Mouse (Mus musculus) midbrain, embryonic 13.5 days (tissue): ENCODE measurements around the gene Lrrk1. TPM values are rescaled to one million over a fixed set of nuclear protein-coding genes. Genes with fewer than 3 reads are reported as not detected.

Experiments used
- ATAC-seq: fragments of 200-750 bp; cut with Nextera tagmentation; 2 replicates; pipeline ENCODE4 v1.8.0; 2017; ENCODE audit warnings: mild to moderate bottlenecking, moderate TSS enrichment, moderate library complexity
- H3K27ac ChIP-seq: fragments of 300-500 bp; sonication (generic); 2 replicates; pipeline ENCODE4 v1.5.1; 2015; ENCODE audit warnings: inconsistent platforms, mild to moderate bottlenecking, moderate library complexity
- H3K27me3 ChIP-seq: fragments of 300-500 bp; sonication (generic); 2 replicates; pipeline ENCODE4 v1.6.1; 2015; ENCODE audit warnings: mild to moderate bottlenecking, inconsistent platforms
- H3K36me3 ChIP-seq: fragments of 300-500 bp; sonication (generic); 2 replicates; pipeline ENCODE4 v1.6.1; 2015; ENCODE audit warnings: mild to moderate bottlenecking, inconsistent platforms
- H3K4me1 ChIP-seq: fragments of 300-500 bp; sonication (generic); replicated peaks from 2 replicates; pipeline ENCODE4 v1.6.1; 2015; ENCODE audit warnings: inconsistent platforms
- H3K4me2 ChIP-seq: fragments of 300-500 bp; sonication (generic); replicated peaks from 2 replicates; pipeline ENCODE4 v1.6.1; 2015; ENCODE audit warnings: moderate library complexity, mild to moderate bottlenecking, inconsistent platforms
- H3K4me3 ChIP-seq: fragments of 300-500 bp; sonication (generic); replicated peaks from 2 replicates; pipeline ENCODE4 v1.5.1; 2015; ENCODE audit warnings: mild to moderate bottlenecking, inconsistent platforms
- H3K9ac ChIP-seq: fragments of 300-500 bp; sonication (generic); replicated peaks from 2 replicates; pipeline ENCODE4 v1.6.1; 2015; ENCODE audit warnings: mild to moderate bottlenecking, inconsistent platforms
- H3K9me3 ChIP-seq: fragments of 300-500 bp; sonication (generic); 2 replicates; pipeline ENCODE4 v1.6.1; 2016; ENCODE audit warnings: mild to moderate bottlenecking, inconsistent platforms
- WGBS: fragments of 180-500 bp; shearing (Covaris S2); methylation state at CpG from one replicate; pipeline ENCODE4 v1.1.7; 2015; 5-methylcytosine and 5-hydroxymethylcytosine counted together
- polyA plus RNA-seq: library from polyadenylated mRNA; unstranded; fragments of >200 nt; fragmentation: Nextera tagmentation; extraction: Ambion mirVana; gene quantifications from 2 replicates; pipeline ENCODE4 v1.2.1, GENCODE M21; 2015

The Lrrk1 gene
- polyA plus RNA-seq, 1 experiment from 2014 or later: 2.9 TPM

DNA sequence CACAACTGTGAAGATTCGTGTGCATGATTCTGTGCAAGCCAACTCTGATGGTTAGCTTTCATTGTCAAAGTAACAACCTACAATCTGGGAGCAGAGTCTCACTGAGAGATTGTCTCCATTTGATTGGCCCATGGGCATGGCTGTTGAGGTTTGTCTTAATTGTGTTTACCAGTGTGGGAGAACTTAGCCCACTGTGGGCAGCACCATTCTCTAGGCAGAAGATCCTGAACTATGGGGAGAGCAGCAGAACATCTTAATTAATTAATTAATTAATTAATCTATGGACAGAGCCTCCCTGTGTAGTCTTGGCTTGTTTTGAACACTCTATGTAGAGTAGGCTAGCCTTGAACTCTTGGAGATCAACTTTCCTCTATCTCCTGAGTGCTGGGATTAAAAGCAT is 164.4 kb downstream of the Lrrk1 start:
- ATAC-seq: no peak
- no peak overlapping the region for H3K9ac ChIP-seq
- no peak overlapping the region for H3K4me3 ChIP-seq
- WGBS: 93% methylated on average over 1 of the region's 1 CpGs
- H3K27ac ChIP-seq: no peak overlapping the region
- no peak overlapping the region for H3K4me2 ChIP-seq
- no peaks in the 10 kb centered on the region for H3K36me3 ChIP-seq
- peaks cover 5% of the 10 kb centered on the region; the same call in 1 of the 2 replicates for H3K4me1 ChIP-seq
- no peaks in the 10 kb centered on the region; the same call in 1 of the 2 replicates for H3K27me3 ChIP-seq
- 0 out of 2 replicates have a peak, but pooled peaks cover 4% of the 10 kb centered on the region for H3K9me3 ChIP-seq

DNA sequence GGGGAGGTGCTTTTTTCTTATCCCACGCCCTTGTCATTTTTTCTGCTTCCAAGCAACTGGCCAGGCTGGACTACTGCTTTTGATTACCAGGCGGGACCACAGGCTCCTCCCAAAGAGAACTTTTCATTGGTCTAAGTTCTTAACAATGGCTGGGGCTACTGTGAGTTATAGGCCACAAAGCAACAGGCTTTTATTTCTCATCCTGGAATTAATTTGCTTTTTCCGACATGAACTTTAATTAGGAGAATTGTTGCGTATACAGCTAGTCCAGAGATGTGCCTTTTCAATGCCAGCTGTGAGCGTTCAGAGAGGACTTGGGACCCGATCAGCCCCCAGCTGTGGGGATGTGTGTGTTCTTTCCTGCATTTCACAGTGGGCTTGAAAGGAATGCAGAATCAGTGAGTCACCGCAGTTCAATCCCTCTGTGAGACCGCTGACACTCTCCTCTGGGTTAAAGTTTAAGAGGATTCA is 165.5 kb downstream of the Lrrk1 start:
- H3K4me2 ChIP-seq: no peak overlapping the region
- no peaks in the 10 kb centered on the region for H3K27me3 ChIP-seq
- H3K4me1 ChIP-seq: peaks cover 15% of the 10 kb centered on the region
- H3K4me3 ChIP-seq: no peak overlapping the region
- H3K9me3 ChIP-seq: 0 out of 2 replicates have a peak, but pooled peaks cover 4% of the 10 kb centered on the region
- no peaks in the 10 kb centered on the region for H3K36me3 ChIP-seq
- H3K27ac ChIP-seq: no peak overlapping the region
- H3K9ac ChIP-seq: no peak overlapping the region
- ATAC-seq: no peak
- 17% methylated on average over 8 of the region's 8 CpGs for WGBS

DNA sequence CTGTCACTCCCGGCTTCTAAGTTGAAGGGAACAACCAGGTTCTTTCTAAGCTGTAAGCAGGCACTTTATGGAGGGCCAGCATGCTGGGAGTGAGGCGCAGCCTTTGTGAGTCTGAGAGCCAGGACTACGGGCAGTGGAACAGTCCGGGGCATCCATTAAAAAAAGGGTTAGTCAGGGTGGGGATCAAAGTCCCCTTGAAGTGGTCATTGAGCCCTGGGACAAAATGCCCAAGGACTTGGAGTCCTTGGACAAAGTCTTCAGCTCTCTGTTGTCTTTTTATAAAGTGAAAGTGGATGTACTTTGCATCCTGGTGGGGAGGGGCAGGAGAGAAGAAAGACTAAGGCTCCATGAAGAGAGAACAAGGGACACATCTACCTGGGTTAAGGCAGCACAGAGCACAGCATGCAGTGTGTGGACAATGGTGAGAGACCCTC is 168.3 kb downstream of the Lrrk1 start:
- Histone ChIP-seq H3K4me3 (no peak overlapping the region), H3K9me3 (0 out of 2 replicates have a peak, but pooled peaks cover 4% of the 10 kb centered on the region), H3K9ac (no peak overlapping the region), H3K27ac (no peak overlapping the region), H3K27me3 (no peaks in the 10 kb centered on the region), H3K36me3 (no peaks in the 10 kb centered on the region), H3K4me2 (no peak overlapping the region), H3K4me1 (peaks cover 26% of the 10 kb centered on the region)
- 64% methylated on average over 4 of the region's 4 CpGs for WGBS
- no peak for ATAC-seq

DNA sequence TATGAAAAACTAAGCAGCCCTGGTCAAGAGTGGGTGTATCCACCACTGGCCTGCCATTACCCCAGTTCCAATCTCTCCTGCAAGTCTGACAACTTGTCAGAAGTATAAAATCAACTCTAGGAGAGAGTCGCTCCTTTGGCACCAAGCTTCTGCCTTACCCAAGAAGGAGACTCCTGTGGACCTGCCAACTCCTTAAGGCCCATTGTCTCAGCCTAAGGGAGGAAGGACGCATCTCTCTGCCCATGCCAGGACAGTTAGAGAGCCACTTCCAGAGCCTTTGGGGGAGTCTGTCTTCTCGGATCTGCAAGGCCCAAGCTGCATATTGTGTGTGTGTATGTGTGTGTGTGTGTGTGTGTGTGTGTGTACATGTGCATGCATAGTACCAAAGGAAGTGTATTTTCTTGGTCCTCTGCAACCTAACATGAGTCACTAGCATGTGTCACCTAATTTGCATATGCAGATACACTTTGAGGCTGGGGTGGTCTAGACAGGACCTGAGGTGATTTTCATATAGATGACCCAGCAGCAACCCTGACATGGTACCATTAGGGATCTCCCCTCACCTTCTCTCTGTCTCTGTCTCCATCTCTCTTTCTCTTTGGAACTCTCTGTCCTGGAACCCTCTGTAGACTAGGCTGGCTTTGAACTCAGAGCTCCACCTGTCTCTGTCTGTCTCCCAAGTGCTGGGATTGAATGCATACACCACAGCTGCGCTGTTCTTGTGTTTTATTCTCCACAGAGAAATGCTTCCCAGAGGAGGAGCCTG is 168.9 kb downstream of the Lrrk1 start:
- WGBS: 86% methylated on average over 4 of the region's 4 CpGs
- Histone ChIP-seq H3K27ac (no peak overlapping the region), H3K4me3 (no peak overlapping the region), H3K4me1 (peaks cover 26% of the 10 kb centered on the region), H3K9me3 (0 out of 2 replicates have a peak, but pooled peaks cover 4% of the 10 kb centered on the region), H3K27me3 (no peaks in the 10 kb centered on the region), H3K9ac (no peak overlapping the region), H3K4me2 (no peak overlapping the region), H3K36me3 (no peaks in the 10 kb centered on the region)
- 0 out of 2 replicates have a peak, but pooled peaks have one; percentile 9 for ATAC-seq

DNA sequence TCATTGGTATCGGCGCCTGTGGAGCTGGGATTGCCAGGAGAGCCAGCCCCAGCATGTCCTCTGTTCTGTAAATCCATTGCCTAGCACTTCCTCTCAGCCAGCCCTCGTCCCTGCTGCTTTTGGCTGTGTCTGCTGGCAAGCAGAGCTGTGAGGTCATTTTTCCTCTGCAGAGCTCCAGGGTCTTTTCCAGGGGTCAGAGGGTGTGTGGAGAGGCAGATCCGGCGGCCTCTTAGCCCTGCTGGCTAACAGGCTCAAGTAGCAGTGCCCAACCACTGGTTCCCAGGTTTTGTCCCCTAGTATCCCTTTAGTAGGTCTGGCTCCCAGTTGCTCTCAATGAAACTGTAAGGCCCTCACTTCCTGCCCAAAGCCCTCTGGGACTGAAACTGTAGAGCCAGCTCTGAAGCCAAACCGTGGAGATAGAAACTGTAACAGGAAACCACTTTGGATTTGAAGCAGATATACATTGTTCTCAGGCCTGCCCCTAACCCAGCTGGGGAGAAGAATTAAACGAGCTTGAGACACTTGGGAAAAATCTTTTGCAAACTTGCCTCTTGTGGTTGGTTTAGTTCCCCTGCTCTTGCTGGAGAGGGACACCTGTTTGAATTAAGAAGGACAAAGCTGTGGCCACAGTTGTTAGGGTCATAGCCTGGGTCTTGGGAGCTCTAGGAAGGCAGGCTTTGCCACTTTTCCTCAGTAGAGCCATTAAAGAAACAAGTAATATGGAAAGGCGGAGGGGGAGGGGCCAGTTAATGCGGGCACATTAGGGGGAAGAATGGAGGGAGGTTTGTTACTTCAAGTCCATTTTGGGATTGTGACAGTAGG is 169.7 kb downstream of the Lrrk1 start:
- Histone ChIP-seq H3K27me3 (no peaks in the 10 kb centered on the region), H3K4me2 (no peak overlapping the region), H3K9ac (no peak overlapping the region), H3K4me1 (peaks cover 26% of the 10 kb centered on the region), H3K27ac (0 out of 2 replicates have a peak overlapping the region, but pooled peaks have one; percentile 15), H3K36me3 (no peaks in the 10 kb centered on the region), H3K9me3 (no peaks in the 10 kb centered on the region), H3K4me3 (no peak overlapping the region)
- 40% methylated on average over 9 of the region's 9 CpGs for WGBS
- no peak for ATAC-seq

DNA sequence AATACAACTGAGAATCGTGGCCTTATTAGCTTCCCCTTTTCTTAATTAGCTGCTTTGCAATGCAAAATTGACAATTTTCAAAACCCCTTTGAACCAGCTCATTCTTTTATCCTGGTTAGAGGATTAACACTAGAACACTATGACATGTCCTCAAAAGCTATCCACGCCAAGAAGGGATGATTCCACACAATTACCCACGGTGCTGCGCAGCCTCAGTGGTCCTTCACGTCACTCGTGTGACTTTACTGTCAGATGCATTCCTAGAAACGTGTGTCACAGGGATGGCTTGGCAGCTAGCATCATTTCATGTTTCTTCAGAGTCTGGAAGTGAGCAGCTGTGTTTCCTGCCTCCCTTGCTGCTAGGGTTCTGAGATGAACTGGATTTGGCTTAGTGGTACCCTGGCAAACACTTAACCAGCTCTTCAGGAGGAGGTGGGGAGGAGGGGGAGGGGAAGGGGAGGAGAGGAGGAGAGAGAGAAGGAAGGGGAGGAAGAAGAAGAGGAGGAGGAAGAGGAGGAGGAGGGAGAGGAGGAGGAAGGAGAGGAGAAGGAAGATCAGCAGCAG is 170.5 kb downstream of the Lrrk1 start:
- Histone ChIP-seq H3K27ac (0 out of 2 replicates have a peak overlapping the region, but pooled peaks have one; percentile 15), H3K4me1 (peaks cover 23% of the 10 kb centered on the region), H3K9ac (no peak overlapping the region), H3K4me3 (no peak overlapping the region), H3K27me3 (no peaks in the 10 kb centered on the region), H3K9me3 (no peaks in the 10 kb centered on the region), H3K36me3 (no peaks in the 10 kb centered on the region), H3K4me2 (no peak overlapping the region)
- WGBS: 52% methylated on average over 7 of the region's 7 CpGs
- 0 out of 2 replicates have a peak, but pooled peaks have one; percentile 58 for ATAC-seq

DNA sequence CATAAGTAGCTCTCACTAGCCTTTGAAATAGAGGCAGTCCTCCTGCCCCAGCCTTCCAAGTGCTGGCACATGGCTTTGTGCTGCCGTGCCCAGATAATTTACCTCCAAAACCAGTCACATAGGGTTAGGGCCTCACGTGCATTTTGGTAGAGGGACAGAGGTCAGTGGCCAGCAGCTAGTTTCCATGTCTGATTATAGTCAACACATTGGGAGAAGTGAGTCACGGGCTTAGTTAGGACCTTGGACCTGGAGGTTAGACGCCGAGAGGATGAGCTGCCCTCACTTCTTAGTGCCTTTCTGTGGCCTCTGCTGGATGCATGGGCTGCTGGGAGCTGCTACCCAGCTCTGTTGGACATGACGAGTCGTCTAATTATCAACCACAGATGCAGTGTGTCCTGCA is 171.1 kb downstream of the Lrrk1 start:
- Histone ChIP-seq H3K4me3 (no peak overlapping the region), H3K27me3 (no peaks in the 10 kb centered on the region), H3K36me3 (no peaks in the 10 kb centered on the region), H3K9me3 (no peaks in the 10 kb centered on the region), H3K4me1 (peaks cover 21% of the 10 kb centered on the region), H3K27ac (no peak overlapping the region), H3K4me2 (no peak overlapping the region), H3K9ac (no peak overlapping the region)
- 76% methylated on average over 7 of the region's 7 CpGs for WGBS
- ATAC-seq: no peak

DNA sequence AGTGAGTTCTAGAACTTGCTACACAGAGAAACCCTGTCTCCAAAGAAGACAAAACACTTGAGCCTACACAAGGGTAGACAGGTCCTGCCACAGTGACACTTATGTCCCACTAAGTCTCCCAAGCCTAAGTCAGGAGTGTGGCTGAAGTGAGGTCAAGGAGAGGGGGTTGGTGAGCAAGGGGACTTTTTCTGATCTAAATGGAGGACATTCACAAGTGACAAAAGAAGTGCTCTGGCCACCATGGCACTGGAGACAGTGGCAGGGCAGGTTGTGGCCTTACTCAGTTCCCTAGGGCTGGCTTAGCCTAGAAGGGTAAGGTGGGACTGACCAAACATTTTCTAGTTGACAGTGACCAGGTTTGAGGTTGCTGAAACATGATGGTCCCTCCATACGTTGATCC is 172.2 kb downstream of the Lrrk1 start:
- ATAC-seq: no peak
- no peak overlapping the region for H3K27ac ChIP-seq
- no peak overlapping the region for H3K4me2 ChIP-seq
- H3K27me3 ChIP-seq: no peaks in the 10 kb centered on the region
- no peaks in the 10 kb centered on the region for H3K36me3 ChIP-seq
- WGBS: 84% methylated on average over 1 of the region's 1 CpGs
- H3K4me1 ChIP-seq: peaks cover 21% of the 10 kb centered on the region
- no peaks in the 10 kb centered on the region for H3K9me3 ChIP-seq
- no peak overlapping the region for H3K4me3 ChIP-seq
- no peak overlapping the region for H3K9ac ChIP-seq

DNA sequence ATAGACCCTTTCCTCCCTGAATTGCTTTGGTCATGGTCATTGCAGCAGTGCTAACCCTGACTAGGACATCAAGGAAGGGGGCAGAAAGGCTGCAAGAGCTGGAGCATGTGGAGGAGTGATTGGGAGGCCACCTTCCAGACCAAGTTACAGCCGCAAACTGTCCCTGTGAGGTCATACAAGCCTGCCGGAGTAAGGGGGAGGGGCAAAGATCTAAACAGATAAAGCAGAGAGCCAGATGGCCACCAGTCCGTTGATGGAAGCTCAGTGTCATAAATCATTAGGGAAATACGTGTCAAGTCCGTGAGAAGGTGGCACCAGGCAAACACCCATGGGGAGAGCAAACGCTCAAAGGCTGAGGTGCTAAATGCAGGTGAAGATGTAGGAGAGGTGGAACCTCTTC is 173.7 kb downstream of the Lrrk1 start:
- Histone ChIP-seq H3K4me2 (no peak overlapping the region), H3K9ac (no peak overlapping the region), H3K4me3 (no peak overlapping the region), H3K4me1 (peaks cover 21% of the 10 kb centered on the region), H3K27me3 (no peaks in the 10 kb centered on the region), H3K36me3 (no peaks in the 10 kb centered on the region), H3K9me3 (no peaks in the 10 kb centered on the region), H3K27ac (no peak overlapping the region)
- ATAC-seq: no peak
- 87% methylated on average over 6 of the region's 6 CpGs for WGBS

DNA sequence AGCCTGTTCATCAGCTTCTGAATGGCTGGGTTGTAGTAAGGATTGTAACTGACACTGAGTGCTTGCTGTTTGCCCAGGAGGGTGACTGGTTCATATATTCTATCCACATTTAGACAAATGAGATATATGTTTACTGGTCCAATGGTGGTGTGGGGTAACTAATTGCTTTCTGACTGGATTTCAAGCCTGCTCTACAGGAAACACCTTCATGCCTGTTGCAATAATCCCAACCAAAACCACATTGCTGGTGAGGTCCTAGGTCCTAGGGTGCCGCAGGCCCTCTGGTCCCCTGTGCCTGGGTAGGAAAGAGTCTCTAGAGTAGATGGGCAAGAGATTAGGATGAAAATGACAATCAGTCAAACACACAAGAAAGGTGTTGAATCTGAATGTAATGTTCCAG is 175.3 kb downstream of the Lrrk1 start:
- H3K9ac ChIP-seq: no peak overlapping the region

DNA sequence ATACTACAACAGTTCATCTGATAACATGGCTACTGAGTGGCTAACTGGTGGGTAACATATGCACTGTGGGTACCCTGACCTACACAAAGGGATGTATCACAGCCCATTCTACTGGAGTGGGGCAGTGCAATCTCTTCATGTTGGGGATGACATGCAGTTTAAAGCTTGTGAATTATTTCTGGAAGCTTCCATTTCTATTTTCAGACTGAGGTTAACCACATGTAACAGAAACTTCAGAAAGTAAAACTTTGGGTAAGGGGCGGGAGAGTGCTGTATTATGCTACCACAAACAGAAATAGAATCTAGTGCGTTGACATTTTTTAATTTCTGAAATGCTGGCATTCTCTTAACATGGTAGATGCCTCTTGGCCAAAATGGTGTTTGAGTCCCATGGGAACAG is 178.2 kb downstream of the Lrrk1 start:
- Histone ChIP-seq H3K9ac (no peak overlapping the region), H3K27ac (no peak overlapping the region), H3K4me3 (no peak overlapping the region), H3K4me1 (no peaks in the 10 kb centered on the region), H3K9me3 (no peaks in the 10 kb centered on the region), H3K36me3 (no peaks in the 10 kb centered on the region), H3K4me2 (no peak overlapping the region), H3K27me3 (no peaks in the 10 kb centered on the region)
- WGBS: 90% methylated on average over 2 of the region's 2 CpGs
- no peak for ATAC-seq

More for the DNA sequence above, 175.3 kb downstream of the Lrrk1 start:
- H3K36me3 ChIP-seq: no peaks in the 10 kb centered on the region
- no peak overlapping the region for H3K27ac ChIP-seq
- H3K9me3 ChIP-seq: no peaks in the 10 kb centered on the region
- no peak overlapping the region for H3K4me2 ChIP-seq
- ATAC-seq: no peak
- H3K4me1 ChIP-seq: peaks cover 14% of the 10 kb centered on the region
- 86% methylated on average over 1 of the region's 1 CpGs for WGBS
- no peaks in the 10 kb centered on the region for H3K27me3 ChIP-seq
- no peak overlapping the region for H3K4me3 ChIP-seq

DNA sequence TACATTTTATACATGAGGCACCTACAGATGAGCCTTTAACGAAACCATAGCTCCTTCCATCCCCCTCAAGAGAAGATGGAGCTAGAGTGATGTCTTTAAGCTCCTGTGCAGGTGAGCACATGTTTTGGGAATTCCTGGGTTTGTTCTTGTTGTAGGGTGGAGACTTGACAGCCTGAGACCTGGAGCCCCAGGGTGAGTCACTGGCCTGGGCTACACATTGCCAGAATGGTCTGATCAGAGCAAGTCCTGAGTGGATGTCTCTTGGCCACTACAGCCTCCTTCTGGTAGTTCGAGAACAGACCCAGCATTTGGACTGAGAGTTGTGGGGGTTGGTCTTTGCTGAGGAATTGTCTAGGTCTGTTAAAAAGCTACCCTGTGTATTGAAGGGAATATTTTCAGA is 186.5 kb downstream of the Lrrk1 start:
- 84% methylated on average over 2 of the region's 2 CpGs for WGBS
- Histone ChIP-seq H3K9me3 (peaks cover 5% of the 10 kb centered on the region; the same call in 1 of the 2 replicates), H3K36me3 (no peaks in the 10 kb centered on the region), H3K4me1 (0 out of 2 replicates have a peak, but pooled peaks cover 4% of the 10 kb centered on the region), H3K9ac (no peak overlapping the region), H3K4me3 (no peak overlapping the region), H3K4me2 (no peak overlapping the region), H3K27ac (no peak overlapping the region), H3K27me3 (no peaks in the 10 kb centered on the region)
- no peak for ATAC-seq
